8 mouse cellular contexts compared by ENCODE assay signal in the genomic region with DNA sequence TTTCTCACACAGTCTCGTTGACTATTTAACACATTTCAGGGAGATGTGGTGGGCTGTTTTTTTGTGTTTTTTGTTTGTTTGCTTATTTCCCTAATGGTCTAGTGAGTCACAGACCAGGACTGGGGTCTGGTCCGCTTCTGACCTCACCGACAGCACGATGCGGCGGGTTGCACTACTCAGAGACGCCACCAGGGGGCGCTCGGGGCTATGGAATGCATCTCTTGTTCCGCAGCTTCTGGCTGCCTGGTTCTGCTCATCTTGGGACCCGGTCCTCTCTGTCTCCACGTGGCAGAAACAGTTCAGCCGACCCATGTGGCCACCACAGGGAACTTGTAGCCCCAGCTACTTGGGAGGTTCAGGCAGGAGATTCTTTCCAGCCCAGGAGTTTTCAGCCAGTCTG. TPM values are rescaled to one million over a fixed set of nuclear protein-coding genes. Genes with fewer than 3 reads are reported as not detected.
DNase-seq lines count a peak whose midpoint lies in the region; ATAC-seq and TF ChIP-seq lines count a peak whose summit lies in the region.

No protein-coding gene starts in this region.

- peak; percentile 98 for TF ChIP-seq CTCF in cerebellum, adult 2 months (IDR thresholded peaks at IDR 0.05; ENCODE audit: borderline replicate concordance, insufficient read depth, low read depth, low read length)

- H3K27me3 ChIP-seq in forebrain, embryonic 10.5 days (ENCODE audit: poor library complexity, severe bottlenecking): peaks cover 16% of the 10 kb centered on the region
- H3K27me3 ChIP-seq in forebrain, embryonic 16.5 days (replicated peaks; ENCODE audit: control insufficient read depth, insufficient read depth, low read length): 0 out of 2 replicates have a peak, but pooled peaks cover 3% of the 10 kb centered on the region
- H3K27me3 ChIP-seq in cerebellum, adult 2 months (ENCODE audit: control insufficient read depth, insufficient read depth, low read length): no peaks in the 10 kb centered on the region
- 0 out of 2 replicates have a peak, but pooled peaks cover 3% of the 10 kb centered on the region for H3K27me3 ChIP-seq in hindbrain, embryonic 14.5 days (ENCODE audit: control insufficient read depth, insufficient read depth, low read length)
- peaks cover 13% of the 10 kb centered on the region for H3K27me3 ChIP-seq in megakaryocyte, embryonic 14.5 days (replicated peaks)

- H3K9ac ChIP-seq in forebrain, embryonic 16.5 days (replicated peaks; ENCODE audit: low read depth, low read length): no peak overlapping the region
- no peak overlapping the region for H3K9ac ChIP-seq in hindbrain, embryonic 14.5 days

- peak; percentile 89 for DNase-seq in forebrain, embryonic 10.5 days (ENCODE audit: extremely low spot score, low spot score)
- peak; percentile 73 to 86 for DNase-seq in cerebellum, adult 2 months
- DNase-seq in hindbrain, embryonic 14.5 days (ENCODE audit: low spot score): peak; percentile 89
- DNase-seq in layer of hippocampus, postnatal 25 days (ENCODE audit: extremely low spot score in 1 of 2, low spot score in 1 of 2): peak; percentile 85 to 95
- peak; percentile 55 to 84 for DNase-seq in spleen, adult 18-20 months

- peaks cover 16% of the 10 kb centered on the region for H3K4me1 ChIP-seq in forebrain, embryonic 10.5 days
- peaks cover 6% of the 10 kb centered on the region for H3K4me1 ChIP-seq in forebrain, embryonic 16.5 days (replicated peaks; ENCODE audit: control insufficient read depth, insufficient read depth, low read length)
- H3K4me1 ChIP-seq in cerebellum, adult 2 months (ENCODE audit: control insufficient read depth, insufficient read depth, low read length): peaks cover 4% of the 10 kb centered on the region; the same call in 1 of the 2 replicates
- peaks cover 5% of the 10 kb centered on the region for H3K4me1 ChIP-seq in hindbrain, embryonic 14.5 days (replicated peaks; ENCODE audit: control insufficient read depth, insufficient read depth, low read length)
- peaks cover 16% of the 10 kb centered on the region for H3K4me1 ChIP-seq in megakaryocyte, embryonic 14.5 days

- H3K9me3 ChIP-seq in forebrain, embryonic 10.5 days: no peaks in the 10 kb centered on the region
- H3K9me3 ChIP-seq in forebrain, embryonic 16.5 days (ENCODE audit: control insufficient read depth, low read length): no peaks in the 10 kb centered on the region
- no peaks in the 10 kb centered on the region for H3K9me3 ChIP-seq in hindbrain, embryonic 14.5 days (ENCODE audit: control insufficient read depth, low read length)
- H3K9me3 ChIP-seq in megakaryocyte, embryonic 14.5 days: peaks cover 4% of the 10 kb centered on the region

- peak overlapping the region; percentile 21; the same call in 1 of the 2 replicates for H3K4me3 ChIP-seq in forebrain, embryonic 10.5 days
- H3K4me3 ChIP-seq in forebrain, embryonic 16.5 days (replicated peaks; ENCODE audit: low read length): no peak overlapping the region
- no peak overlapping the region for H3K4me3 ChIP-seq in cerebellum, adult 2 months (replicated peaks; ENCODE audit: insufficient read depth, low read depth, low read length)
- H3K4me3 ChIP-seq in hindbrain, embryonic 14.5 days (replicated peaks; ENCODE audit: low read length): no peak overlapping the region
- peak overlapping the region; percentile 78 for H3K4me3 ChIP-seq in megakaryocyte, embryonic 14.5 days (replicated peaks)

- peak overlapping the region; percentile 64 for H3K27ac ChIP-seq in forebrain, embryonic 10.5 days
- H3K27ac ChIP-seq in forebrain, embryonic 16.5 days (ENCODE audit: low read length): no peak overlapping the region
- H3K27ac ChIP-seq in cerebellum, adult 2 months (ENCODE audit: insufficient read depth, low read length): no peak overlapping the region
- H3K27ac ChIP-seq in hindbrain, embryonic 14.5 days: no peak overlapping the region

- H3K36me3 ChIP-seq in forebrain, embryonic 10.5 days (replicated peaks): no peaks in the 10 kb centered on the region
- no peaks in the 10 kb centered on the region for H3K36me3 ChIP-seq in forebrain, embryonic 16.5 days (ENCODE audit: control insufficient read depth, insufficient read depth)
- no peaks in the 10 kb centered on the region for H3K36me3 ChIP-seq in hindbrain, embryonic 14.5 days (replicated peaks; ENCODE audit: control insufficient read depth, insufficient read depth)
- H3K36me3 ChIP-seq in megakaryocyte, embryonic 14.5 days (replicated peaks; ENCODE audit: low read length): no peaks in the 10 kb centered on the region

- ATAC-seq in forebrain, embryonic 16.5 days: no peak
- peak; percentile 67; the same call in 1 of the 2 replicates for ATAC-seq in frontal cortex, adult (ENCODE audit: low TSS enrichment)
- 0 out of 2 replicates have a peak, but pooled peaks have one; percentile 51 for ATAC-seq in hindbrain, embryonic 14.5 days (ENCODE audit: low FRiP score)

- no peak overlapping the region for H3K4me2 ChIP-seq in forebrain, embryonic 16.5 days (ENCODE audit: low read length)
- no peak overlapping the region for H3K4me2 ChIP-seq in hindbrain, embryonic 14.5 days (replicated peaks)

- no peak for TF ChIP-seq POLR2A in cerebellum, adult 2 months (IDR thresholded peaks at IDR 0.05; ENCODE audit: borderline replicate concordance, insufficient read depth, low read length)

- WGBS in forebrain, embryonic 10.5 days: 3% methylated on average over 13 of the region's 13 CpGs
- 1% methylated on average over 13 of the region's 13 CpGs for whole genome bisulfite sequencing in forebrain, embryonic 16.5 days
- under 1% methylated on average over 13 of the region's 13 CpGs for WGBS in cerebellum, adult 2 months
- WGBS in hindbrain, embryonic 14.5 days: 1% methylated on average over 13 of the region's 13 CpGs

RNA-seq across cellular contexts. Expression of a gene that starts 42.8 kb away (rescaled TPM):
- polyA plus RNA-seq in forebrain, embryonic 10.5 days (2016; fragmentation: Nextera tagmentation; extraction: Ambion mirVana): 44.3 and 46.7 TPM in 2 replicates
- 76.9 and 83.7 TPM in 2 replicates for polyA plus RNA-seq in forebrain, embryonic 16.5 days (2015; fragmentation: Nextera tagmentation; extraction: Ambion mirVana)
- polyA plus RNA-seq in cerebellum, adult 2 months (2012; rRNA removed): 124 and 137 TPM in 2 replicates
- 41.2 and 41.9 TPM in 2 replicates for polyA plus RNA-seq in hindbrain, embryonic 14.5 days (2014; fragmentation: Nextera tagmentation; extraction: Ambion mirVana)
- total RNA-seq in layer of hippocampus, postnatal 25 days (2021): 100 to 1,000 TPM; 216 to 234 TPM
- polyA plus RNA-seq in megakaryocyte, embryonic 14.5 days (2012; ENCODE audit: insufficient read depth, low replicate concordance): 46.1 and 70.6 TPM in 2 replicates

Comparison
In these comparisons a context has a peak if more than half of its experiments do, and no peak if none do; other contexts are left out.
1. H3K4me3 ChIP-seq: peak in forebrain, embryonic 10.5 days (single experiment) and megakaryocyte, embryonic 14.5 days (single experiment); none in forebrain, embryonic 16.5 days (single experiment), cerebellum, adult 2 months (single experiment) and hindbrain, embryonic 14.5 days (single experiment).
2. Peak in every context shown above with its lines, with median percentiles within 50 percentile points of each other: DNase-seq.